Mouse (Mus musculus) heart, postnatal 0 days (tissue): ENCODE data around the gene Lor.
A peak's percentile ranks its signal among the peaks of the same experiment; 100 is the strongest.

Source experiments
- CTCF ChIP-seq: IDR thresholded peaks from 2 replicates; pipeline ENCODE4 v1.5.1; 2016; ENCODE audit warnings: antibody characterized with exemption, control low read depth, low read depth
- EP300 ChIP-seq: IDR thresholded peaks from 2 replicates; pipeline ENCODE4 v1.6.1; 2016; ENCODE audit warnings: antibody characterized with exemption, low read depth

DNA sequence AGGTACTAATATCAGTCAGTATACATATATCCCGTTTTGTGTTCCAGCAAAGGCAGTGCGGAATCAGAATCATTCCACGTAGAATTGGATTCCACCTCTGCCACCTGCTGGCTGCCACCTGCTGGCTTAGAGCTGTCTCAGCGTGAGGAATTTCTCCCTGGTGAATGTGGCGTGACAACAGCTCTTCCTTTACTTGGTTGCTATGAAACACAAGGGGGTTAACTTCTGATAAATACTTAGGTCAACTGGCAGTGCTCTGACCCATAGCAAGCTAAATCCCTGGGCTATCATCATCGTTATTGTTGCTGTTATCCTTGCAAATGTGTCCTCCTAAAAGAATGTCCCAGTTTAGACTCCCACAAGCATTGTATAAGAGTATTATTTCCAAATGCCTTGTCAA is 23.6 kb upstream of the Lor start:
- TF ChIP-seq EP300 (no peak), CTCF (peak; percentile 71)
